Mouse (Mus musculus): ENCODE data around the gene Sult6b2. TPM values are rescaled to one million over a fixed set of nuclear protein-coding genes. Genes with fewer than 3 reads are reported as not detected.

The Sult6b2 gene
- polyA plus RNA-seq (2017; shearing (Covaris generic)): not detected

GRCm38 (mm10) chr6:142804402-142804801, at the start of gene Sult6b2:
TSS of gene Sult6b2 (minus strand) at chr6:142804502.

GRCm38 (mm10) chr6:142756507-142757333, 47.6 kb downstream of the Sult6b2 start, which contains the start of gene Cmas:
TSS of gene Cmas (plus strand) at chr6:142756686.

Other genes starting within 250 kb of the Sult6b2 start
- 0.12 TPM for gene Kcnj8, start 232.9 kb downstream of the Sult6b2 start, polyA plus RNA-seq (2017; shearing (Covaris generic))
- not detected for gene Abcc9, start 102.2 kb downstream of the Sult6b2 start, polyA plus RNA-seq (2017; shearing (Covaris generic))
- gene Cmas, start 47.8 kb downstream of the Sult6b2 start, polyA plus RNA-seq (2017; shearing (Covaris generic)): 8.0 TPM
- 15.1 TPM for gene St8sia1, start 159.9 kb upstream of the Sult6b2 start, polyA plus RNA-seq (2017; shearing (Covaris generic))

All from CD4-positive, CD25-positive, alpha-beta regulatory T cell, adult 9 weeks (primary cell).